Mouse (Mus musculus): Measurements from ENCODE around the gene Tnfrsf13c.
"Not testable (repeated sequence)": the region's sequence is repeated elsewhere in the genome, so short reads cannot be mapped to it uniquely, and the experiment has no call there.

The Tnfrsf13c gene

GRCm38 (mm10) chr15:82223657-82224601, at the start of gene Tnfrsf13c:
TSS of gene Tnfrsf13c (minus strand) at chr15:82224369.
- no peak for DNase-seq

- DNase-seq: no peak
These were observed 48.1 kb upstream of the Tnfrsf13c start for GRCm38 (mm10) chr15:82272295-82272694.

- DNase-seq: peak; percentile 50
These were observed 47.0 kb upstream of the Tnfrsf13c start for GRCm38 (mm10) chr15:82271201-82271600.

GRCm38 (mm10) chr15:82268783-82269182, 44.6 kb upstream of the Tnfrsf13c start:
- no peak for DNase-seq

GRCm38 (mm10) chr15:82268185-82268584, 44.0 kb upstream of the Tnfrsf13c start:
- peak; percentile 63 for DNase-seq

- no peak for DNase-seq
These were observed 42.2 kb upstream of the Tnfrsf13c start for GRCm38 (mm10) chr15:82266356-82266755.

- peak; percentile 50 for DNase-seq
These were observed 35.3 kb upstream of the Tnfrsf13c start for GRCm38 (mm10) chr15:82259510-82259909.

GRCm38 (mm10) chr15:82255944-82256383, 31.8 kb upstream of the Tnfrsf13c start:
- DNase-seq: peak; percentile 93

- DNase-seq: no peak
These were observed 31.1 kb upstream of the Tnfrsf13c start for GRCm38 (mm10) chr15:82255248-82255647.

GRCm38 (mm10) chr15:82252097-82252496, 27.9 kb upstream of the Tnfrsf13c start, which contains the start of gene 1500009C09Rik:
TSS of gene 1500009C09Rik (plus strand) at chr15:82252397.
- DNase-seq: no peak

- no peak for DNase-seq
These were observed 27.4 kb upstream of the Tnfrsf13c start for GRCm38 (mm10) chr15:82251579-82251978.

- no peak for DNase-seq
These were observed 23.1 kb upstream of the Tnfrsf13c start for GRCm38 (mm10) chr15:82247131-82247776.

GRCm38 (mm10) chr15:82244805-82245161, 20.6 kb upstream of the Tnfrsf13c start:
- not testable (repeated sequence) for DNase-seq

GRCm38 (mm10) chr15:82244115-82244804, 20.1 kb upstream of the Tnfrsf13c start, which contains the start of gene Cenpm:
TSS of gene Cenpm (minus strand) at chr15:82244748.
- peak; percentile 87 for DNase-seq

GRCm38 (mm10) chr15:82243742-82244114, 19.6 kb upstream of the Tnfrsf13c start:
- DNase-seq: no peak

- DNase-seq: no peak
These were observed 19.1 kb upstream of the Tnfrsf13c start for GRCm38 (mm10) chr15:82243311-82243710.

- DNase-seq: peak; percentile 66
These were observed 12.4 kb upstream of the Tnfrsf13c start for GRCm38 (mm10) chr15:82236565-82236964.

GRCm38 (mm10) chr15:82235661-82236060, 11.5 kb upstream of the Tnfrsf13c start:
- no peak for DNase-seq

GRCm38 (mm10) chr15:82232651-82233050, 8.5 kb upstream of the Tnfrsf13c start:
- no peak for DNase-seq

GRCm38 (mm10) chr15:82231591-82232378, 7.6 kb upstream of the Tnfrsf13c start:
- peak; percentile 76 for DNase-seq

- no peak for DNase-seq
These were observed 6.9 kb upstream of the Tnfrsf13c start for GRCm38 (mm10) chr15:82231100-82231499.

- no peak for DNase-seq
These were observed 6.0 kb upstream of the Tnfrsf13c start for GRCm38 (mm10) chr15:82230098-82230611.
